Mouse (Mus musculus) lung, postnatal 0 days (tissue): ENCODE measurements around the gene Dock2.

Experiments used
- CTCF ChIP-seq: IDR thresholded peaks from 2 replicates; pipeline ENCODE4 v1.5.1; 2016; ENCODE audit warnings: antibody characterized with exemption, mild to moderate bottlenecking
- EP300 ChIP-seq: IDR thresholded peaks from 2 replicates; pipeline ENCODE4 v1.6.1; 2016; ENCODE audit warnings: antibody characterized with exemption, mild to moderate bottlenecking, control low read depth

GRCm38 (mm10) chr11:34739816-34740215, 43.9 kb downstream of the Dock2 start:
- TF ChIP-seq CTCF (no peak), EP300 (no peak)
